Mouse (Mus musculus): ENCODE results near the gene Galp. TPM values are rescaled to one million over a fixed set of nuclear protein-coding genes. Genes with fewer than 3 reads are reported as not detected.
"Not testable (repeated sequence)": the region's sequence is repeated elsewhere in the genome, so short reads cannot be mapped to it uniquely, and the experiment has no call there.

Gene Galp
- polyA plus RNA-seq, 1 experiment from 2014 or later: not detected

DNA sequence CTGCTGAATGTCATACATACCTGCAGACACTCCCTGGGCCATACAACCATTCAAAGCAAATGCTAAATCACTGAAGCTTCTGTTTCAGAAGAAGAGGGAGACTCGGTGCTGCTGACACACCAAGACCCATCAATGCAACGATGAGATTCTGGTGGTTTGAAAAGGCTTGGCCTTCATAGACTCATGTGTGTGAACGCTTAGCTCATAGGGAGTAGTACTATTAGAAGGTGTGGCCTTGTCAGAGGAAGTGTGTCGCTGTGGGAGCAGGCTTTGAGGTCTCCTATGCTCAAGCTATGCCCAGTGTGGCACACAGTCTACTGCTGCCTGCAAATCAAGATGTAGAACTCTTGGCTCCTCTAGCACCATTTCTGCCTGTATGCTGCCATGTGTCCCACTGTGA lies 60.5 kb downstream of the Galp start:
- ATAC-seq: no peak
- H3K4me3 ChIP-seq (ENCODE audit: low read depth, low read length): no peak overlapping the region
- no peaks in the 10 kb centered on the region for H3K9me3 ChIP-seq (ENCODE audit: control insufficient read depth)
- no peaks in the 10 kb centered on the region for H3K36me3 ChIP-seq (ENCODE audit: control insufficient read depth, insufficient read depth)
- no peak overlapping the region for H3K4me2 ChIP-seq (replicated peaks; ENCODE audit: low read depth)
- no peaks in the 10 kb centered on the region for H3K4me1 ChIP-seq (replicated peaks; ENCODE audit: control insufficient read depth, insufficient read depth, low read length)
- 84% methylated on average over 4 of the region's 4 CpGs for WGBS
- TF ChIP-seq CTCF (IDR thresholded peaks at IDR 0.05; ENCODE audit: low read depth): no peak
- no peak overlapping the region for H3K27ac ChIP-seq (ENCODE audit: low read depth, low read length)
- no peaks in the 10 kb centered on the region for H3K27me3 ChIP-seq (replicated peaks; ENCODE audit: control insufficient read depth, insufficient read depth, low read length)
- no peak overlapping the region for H3K9ac ChIP-seq (ENCODE audit: low read depth, low read length)

DNA sequence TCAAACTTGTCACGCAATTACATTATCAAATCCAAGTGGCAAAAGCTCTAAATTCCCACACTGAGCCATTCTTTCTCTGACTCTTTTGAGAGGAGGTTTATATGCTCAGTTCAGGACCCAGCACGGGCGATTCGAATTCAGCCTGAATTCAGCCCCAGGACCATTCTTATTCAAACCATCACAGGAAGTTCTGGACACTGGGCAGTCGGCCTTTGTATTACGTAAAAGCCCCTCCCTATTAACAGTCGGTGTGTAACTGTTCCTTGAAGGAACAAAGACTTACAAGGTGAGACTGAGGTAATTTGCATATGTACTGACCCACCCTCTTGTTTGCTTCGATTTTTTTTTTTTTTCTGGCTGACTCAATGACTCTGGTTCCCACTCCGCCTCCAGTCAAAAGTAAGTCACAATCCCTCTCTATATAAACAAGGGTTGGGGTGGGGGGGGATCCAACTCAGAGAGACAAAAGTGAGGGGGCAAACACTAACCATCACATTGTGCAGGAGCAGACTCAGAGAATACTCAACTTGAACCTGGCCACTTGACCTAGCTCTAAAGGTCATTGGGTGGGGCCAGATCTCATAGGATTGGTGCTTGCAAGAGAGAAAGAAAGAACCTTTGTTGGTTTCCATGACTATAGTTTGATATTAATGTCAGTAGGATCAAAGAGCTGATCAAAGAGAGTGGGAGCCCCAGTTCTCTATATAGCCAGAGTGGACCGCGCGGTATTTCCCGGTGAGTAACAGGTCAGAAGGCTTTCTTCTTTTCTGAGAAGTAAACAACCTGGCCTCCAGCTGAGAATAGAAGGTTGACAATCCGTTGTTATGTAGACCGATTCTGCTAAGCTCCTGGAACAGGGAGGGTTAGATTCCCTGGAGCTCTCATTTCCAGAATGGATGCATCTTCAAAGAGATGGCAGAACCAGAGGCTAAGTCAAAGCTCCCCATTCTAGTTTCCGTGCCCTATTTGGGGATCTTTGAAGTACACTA lies 61.6 kb downstream of the Galp start:
- Histone ChIP-seq H3K9ac (ENCODE audit: low read depth, low read length) (no peak overlapping the region), H3K4me3 (ENCODE audit: low read depth, low read length) (no peak overlapping the region), H3K27me3 (replicated peaks; ENCODE audit: control insufficient read depth, insufficient read depth, low read length) (no peaks in the 10 kb centered on the region), H3K4me2 (replicated peaks; ENCODE audit: low read depth) (no peak overlapping the region), H3K4me1 (replicated peaks; ENCODE audit: control insufficient read depth, insufficient read depth, low read length) (no peaks in the 10 kb centered on the region), H3K27ac (ENCODE audit: low read depth, low read length) (no peak overlapping the region), H3K9me3 (ENCODE audit: control insufficient read depth) (no peaks in the 10 kb centered on the region), H3K36me3 (ENCODE audit: control insufficient read depth, insufficient read depth) (no peaks in the 10 kb centered on the region)
- TF ChIP-seq CTCF (IDR thresholded peaks at IDR 0.05; ENCODE audit: low read depth): no peak
- WGBS: 42% methylated on average over 16 of the region's 16 CpGs
- ATAC-seq: no peak

DNA sequence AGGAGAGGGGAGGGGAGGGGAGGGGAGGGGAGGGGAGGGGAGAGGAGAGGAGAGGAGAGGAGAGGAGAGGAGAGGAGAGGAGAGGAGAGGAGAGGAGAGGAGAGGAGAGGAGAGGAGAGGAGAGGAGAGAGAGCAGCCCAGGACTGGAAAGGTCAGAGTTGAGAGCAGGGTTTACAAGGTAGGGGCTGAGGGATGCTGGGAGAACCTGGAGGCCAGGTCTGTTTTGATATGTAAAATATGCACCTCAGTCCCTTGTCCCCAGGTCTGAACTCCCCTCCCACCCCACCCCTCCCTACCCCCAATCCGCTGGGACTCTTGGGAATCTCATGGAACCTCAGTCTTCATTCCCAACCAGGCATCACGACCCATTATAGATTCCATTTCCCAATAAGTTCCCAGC lies 63.1 kb downstream of the Galp start:
- H3K4me3 ChIP-seq (ENCODE audit: low read depth, low read length); H3K27ac ChIP-seq (ENCODE audit: low read depth, low read length); H3K9me3 ChIP-seq (ENCODE audit: control insufficient read depth); H3K9ac ChIP-seq (ENCODE audit: low read depth, low read length); H3K27me3 ChIP-seq (replicated peaks; ENCODE audit: control insufficient read depth, insufficient read depth, low read length); H3K4me2 ChIP-seq (replicated peaks; ENCODE audit: low read depth); H3K4me1 ChIP-seq (replicated peaks; ENCODE audit: control insufficient read depth, insufficient read depth, low read length); H3K36me3 ChIP-seq (ENCODE audit: control insufficient read depth, insufficient read depth); ATAC-seq: not testable (repeated sequence)
- WGBS: 68% methylated on average over 2 of the region's 2 CpGs

DNA sequence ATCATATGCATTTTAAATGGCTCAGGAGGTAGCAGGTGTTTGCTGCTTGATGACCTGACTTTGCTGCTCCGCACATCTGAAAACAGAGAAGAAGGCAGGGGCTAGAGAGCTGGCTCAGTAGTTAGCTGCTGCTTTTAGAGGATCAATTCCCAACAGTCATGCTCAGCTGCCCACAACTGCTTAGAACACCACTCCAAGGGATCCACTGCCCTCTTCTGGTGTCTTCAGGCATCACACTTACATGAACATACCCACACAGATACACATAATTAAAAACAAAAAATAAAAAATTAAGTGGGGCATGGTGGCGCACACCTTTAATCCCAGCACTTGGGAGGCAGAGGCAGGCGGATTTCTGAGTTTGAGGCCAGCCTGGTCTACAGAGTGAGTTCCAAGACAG lies 65.2 kb downstream of the Galp start:
- Histone ChIP-seq H3K27me3 (replicated peaks; ENCODE audit: control insufficient read depth, insufficient read depth, low read length) (no peaks in the 10 kb centered on the region), H3K27ac (ENCODE audit: low read depth, low read length) (no peak overlapping the region), H3K36me3 (ENCODE audit: control insufficient read depth, insufficient read depth) (no peaks in the 10 kb centered on the region), H3K9ac (ENCODE audit: low read depth, low read length) (no peak overlapping the region), H3K4me1 (replicated peaks; ENCODE audit: control insufficient read depth, insufficient read depth, low read length) (no peaks in the 10 kb centered on the region), H3K4me2 (replicated peaks; ENCODE audit: low read depth) (no peak overlapping the region), H3K4me3 (ENCODE audit: low read depth, low read length) (no peak overlapping the region), H3K9me3 (ENCODE audit: control insufficient read depth) (no peaks in the 10 kb centered on the region)
- 82% methylated on average over 3 of the region's 3 CpGs for WGBS
- TF ChIP-seq CTCF (IDR thresholded peaks at IDR 0.05; ENCODE audit: low read depth): 0 out of 2 replicates have a peak, but pooled peaks have one; percentile 9
- ATAC-seq: no peak

GRCm38 (mm10) chr7:6262984-6263383 lies 66.1 kb downstream of the Galp start:
- WGBS: 80% methylated on average over 4 of the region's 4 CpGs
- H3K27ac ChIP-seq (ENCODE audit: low read depth, low read length): no peak overlapping the region

DNA sequence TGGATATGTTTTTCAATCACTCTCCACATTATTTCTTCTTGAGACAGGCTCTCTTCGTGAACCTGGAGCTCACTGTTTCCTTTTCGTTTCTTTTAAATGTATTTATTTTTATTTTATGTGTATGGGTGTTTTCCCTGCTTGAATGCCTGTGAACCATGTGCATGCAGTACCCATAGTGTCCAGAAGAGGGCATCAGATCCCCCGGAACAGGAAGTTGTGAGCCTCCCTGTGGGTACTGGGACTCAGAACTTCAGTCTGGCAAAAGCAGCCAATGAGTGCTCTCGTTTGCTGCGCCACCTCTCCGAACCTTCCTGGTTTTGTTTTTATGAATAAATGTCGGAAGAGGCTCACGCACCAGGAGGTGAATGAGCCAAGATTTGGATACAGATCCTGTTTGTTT lies 68.8 kb downstream of the Galp start:
- no peaks in the 10 kb centered on the region for H3K4me1 ChIP-seq (replicated peaks; ENCODE audit: control insufficient read depth, insufficient read depth, low read length)
- H3K4me2 ChIP-seq (replicated peaks; ENCODE audit: low read depth): no peak overlapping the region
- no peak overlapping the region for H3K4me3 ChIP-seq (ENCODE audit: low read depth, low read length)
- ATAC-seq: no peak
- no peak overlapping the region for H3K27ac ChIP-seq (ENCODE audit: low read depth, low read length)
- no peak overlapping the region for H3K9ac ChIP-seq (ENCODE audit: low read depth, low read length)
- no peaks in the 10 kb centered on the region for H3K27me3 ChIP-seq (replicated peaks; ENCODE audit: control insufficient read depth, insufficient read depth, low read length)
- H3K36me3 ChIP-seq (ENCODE audit: control insufficient read depth, insufficient read depth): no peaks in the 10 kb centered on the region
- peak; percentile 64 for TF ChIP-seq CTCF (IDR thresholded peaks at IDR 0.05; ENCODE audit: low read depth)
- 63% methylated on average over 8 of the region's 8 CpGs for WGBS
- no peaks in the 10 kb centered on the region for H3K9me3 ChIP-seq (ENCODE audit: control insufficient read depth)

More at GRCm38 (mm10) chr7:6262984-6263383, 66.1 kb downstream of the Galp start:
- Histone ChIP-seq H3K4me3 (ENCODE audit: low read depth, low read length) (no peak overlapping the region), H3K4me2 (replicated peaks; ENCODE audit: low read depth) (no peak overlapping the region), H3K4me1 (replicated peaks; ENCODE audit: control insufficient read depth, insufficient read depth, low read length) (no peaks in the 10 kb centered on the region), H3K27me3 (replicated peaks; ENCODE audit: control insufficient read depth, insufficient read depth, low read length) (no peaks in the 10 kb centered on the region), H3K9me3 (ENCODE audit: control insufficient read depth) (no peaks in the 10 kb centered on the region), H3K9ac (ENCODE audit: low read depth, low read length) (no peak overlapping the region), H3K36me3 (ENCODE audit: control insufficient read depth, insufficient read depth) (no peaks in the 10 kb centered on the region)
- TF ChIP-seq CTCF (IDR thresholded peaks at IDR 0.05; ENCODE audit: low read depth): no peak
- ATAC-seq: no peak

Other genes with a start within 250 kb of the Galp start
- not detected in 2 replicates for gene Vmn1r65, start 186.1 kb upstream of the Galp start, polyA plus RNA-seq (2015; fragmentation: Nextera tagmentation; extraction: Ambion mirVana)
- not detected in 2 replicates for gene Nlrp4c, start 151.9 kb upstream of the Galp start, polyA plus RNA-seq (2015; fragmentation: Nextera tagmentation; extraction: Ambion mirVana)
- gene Zfp787, start 41.1 kb upstream of the Galp start, polyA plus RNA-seq (2015; fragmentation: Nextera tagmentation; extraction: Ambion mirVana): 42.2 and 46.5 TPM in 2 replicates
- gene Zfp444, start 24.9 kb upstream of the Galp start, polyA plus RNA-seq (2015; fragmentation: Nextera tagmentation; extraction: Ambion mirVana): 18.5 and 18.7 TPM in 2 replicates
- gene Zscan5b, start 25.2 kb downstream of the Galp start, polyA plus RNA-seq (2015; fragmentation: Nextera tagmentation; extraction: Ambion mirVana): not detected in 2 replicates
- not detected in 2 replicates for gene Epp13, start 55.6 kb downstream of the Galp start, polyA plus RNA-seq (2015; fragmentation: Nextera tagmentation; extraction: Ambion mirVana)
- 2.1 and 2.4 TPM in 2 replicates for gene Zfp667, start 89.5 kb downstream of the Galp start, polyA plus RNA-seq (2015; fragmentation: Nextera tagmentation; extraction: Ambion mirVana)
- gene Zfp583, start 134.2 kb downstream of the Galp start, polyA plus RNA-seq (2015; fragmentation: Nextera tagmentation; extraction: Ambion mirVana): 1.2 and 1.7 TPM in 2 replicates
- gene Gm3854, start 146.7 kb downstream of the Galp start, polyA plus RNA-seq (2015; fragmentation: Nextera tagmentation; extraction: Ambion mirVana): 0.08 and 0.20 TPM in 2 replicates
- 0.82 and 1.1 TPM in 2 replicates for gene Zfp78, start 166.2 kb downstream of the Galp start, polyA plus RNA-seq (2015; fragmentation: Nextera tagmentation; extraction: Ambion mirVana)
- gene Zfp28, start 186.2 kb downstream of the Galp start, polyA plus RNA-seq (2015; fragmentation: Nextera tagmentation; extraction: Ambion mirVana): 2.5 and 3.3 TPM in 2 replicates
- 0.04 and 0.14 TPM in 2 replicates for gene Smim17, start 201.6 kb downstream of the Galp start, polyA plus RNA-seq (2015; fragmentation: Nextera tagmentation; extraction: Ambion mirVana)
- not detected in 2 replicates for gene Gm20715, start 213.2 kb downstream of the Galp start, polyA plus RNA-seq (2015; fragmentation: Nextera tagmentation; extraction: Ambion mirVana)
- gene Olfr1344, start 241.6 kb downstream of the Galp start, polyA plus RNA-seq (2015; fragmentation: Nextera tagmentation; extraction: Ambion mirVana): not detected in 2 replicates

Data from intestine, postnatal 0 days (tissue).